Mouse (Mus musculus): ENCODE measurements at regions not wholly inside any gene's neighbourhood (a gene's known extent, or its start where the extent isn't known, plus 50 kb on each side); places are given as distances from the start of the nearest gene placed in this dataset.

- no peak overlapping the region for H3K9ac ChIP-seq (ENCODE audit: low read depth, low read length)
- no peak for ATAC-seq (ENCODE audit: low FRiP score, low TSS enrichment)
- no peaks in the 10 kb centered on the region for H3K36me3 ChIP-seq (ENCODE audit: control insufficient read depth, insufficient read depth, low read length)
- H3K4me1 ChIP-seq (ENCODE audit: control insufficient read depth, insufficient read depth, low read length): peaks cover 10% of the 10 kb centered on the region
- 51% methylated on average over 5 of the region's 5 CpGs for whole genome bisulfite sequencing
- H3K27ac ChIP-seq (ENCODE audit: low read depth, low read length): no peak overlapping the region
- no peaks in the 10 kb centered on the region for H3K27me3 ChIP-seq (ENCODE audit: control insufficient read depth, insufficient read depth, low read length)
- peaks cover 3% of the 10 kb centered on the region; the same call in 1 of the 2 replicates for H3K9me3 ChIP-seq (ENCODE audit: control insufficient read depth, low read length)
- H3K4me2 ChIP-seq (replicated peaks; ENCODE audit: low read depth, low read length): no peak overlapping the region
- no peak overlapping the region for H3K4me3 ChIP-seq (ENCODE audit: low read length)
These were observed 230.5 kb upstream of the Spdye4c start for GRCm38 (mm10) chr2:128360517-128360916.

GRCm38 (mm10) chr2:128361436-128361835, 229.6 kb upstream of the Spdye4c start:
- Histone ChIP-seq H3K9ac (ENCODE audit: low read depth, low read length) (no peak overlapping the region), H3K4me2 (replicated peaks; ENCODE audit: low read depth, low read length) (no peak overlapping the region), H3K27ac (ENCODE audit: low read depth, low read length) (no peak overlapping the region), H3K27me3 (ENCODE audit: control insufficient read depth, insufficient read depth, low read length) (no peaks in the 10 kb centered on the region), H3K4me3 (ENCODE audit: low read length) (no peak overlapping the region), H3K9me3 (ENCODE audit: control insufficient read depth, low read length) (no peaks in the 10 kb centered on the region), H3K4me1 (ENCODE audit: control insufficient read depth, insufficient read depth, low read length) (peaks cover 10% of the 10 kb centered on the region), H3K36me3 (ENCODE audit: control insufficient read depth, insufficient read depth, low read length) (no peaks in the 10 kb centered on the region)
- 73% methylated on average over 1 of the region's 1 CpGs for WGBS
- no peak for ATAC-seq (ENCODE audit: low FRiP score, low TSS enrichment)

- Histone ChIP-seq H3K36me3 (ENCODE audit: control insufficient read depth, insufficient read depth, low read length) (no peaks in the 10 kb centered on the region), H3K27ac (ENCODE audit: low read depth, low read length) (no peak overlapping the region), H3K9me3 (ENCODE audit: control insufficient read depth, low read length) (no peaks in the 10 kb centered on the region), H3K4me2 (replicated peaks; ENCODE audit: low read depth, low read length) (peak overlapping the region; percentile 38), H3K27me3 (ENCODE audit: control insufficient read depth, insufficient read depth, low read length) (no peaks in the 10 kb centered on the region), H3K9ac (ENCODE audit: low read depth, low read length) (no peak overlapping the region), H3K4me3 (ENCODE audit: low read length) (peak overlapping the region; percentile 10; the same call in 1 of the 2 replicates), H3K4me1 (ENCODE audit: control insufficient read depth, insufficient read depth, low read length) (peaks cover 10% of the 10 kb centered on the region)
- WGBS: 2% methylated on average over 14 of the region's 14 CpGs
- peak; percentile 86 for ATAC-seq (ENCODE audit: low FRiP score, low TSS enrichment)
These were observed 226.8 kb upstream of the Spdye4c start for GRCm38 (mm10) chr2:128364161-128364560.

DNA sequence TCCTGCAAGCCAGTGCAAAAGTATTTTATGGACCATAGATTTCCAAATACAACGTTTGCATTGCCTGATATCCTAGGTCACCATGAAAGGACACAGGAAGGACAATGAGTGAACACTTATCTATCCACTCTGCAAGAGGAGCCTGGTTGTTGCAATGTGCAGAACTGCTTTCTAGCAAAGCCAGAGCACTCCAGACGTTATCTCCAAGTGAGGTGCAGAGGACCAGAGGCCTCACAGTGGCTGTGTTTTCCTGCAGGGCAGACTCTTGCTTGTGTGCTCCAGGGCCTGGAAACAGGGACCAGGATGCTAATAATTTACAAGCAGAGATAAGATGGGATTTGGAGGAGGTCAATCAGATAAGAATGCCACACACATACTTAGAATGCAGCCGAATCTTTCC, 226.0 kb upstream of the Spdye4c start:
- 30% methylated on average over 3 of the region's 3 CpGs for WGBS
- Histone ChIP-seq H3K4me3 (ENCODE audit: low read length) (no peak overlapping the region), H3K4me1 (ENCODE audit: control insufficient read depth, insufficient read depth, low read length) (peaks cover 10% of the 10 kb centered on the region), H3K36me3 (ENCODE audit: control insufficient read depth, insufficient read depth, low read length) (no peaks in the 10 kb centered on the region), H3K9ac (ENCODE audit: low read depth, low read length) (no peak overlapping the region), H3K27ac (ENCODE audit: low read depth, low read length) (no peak overlapping the region), H3K27me3 (ENCODE audit: control insufficient read depth, insufficient read depth, low read length) (no peaks in the 10 kb centered on the region), H3K4me2 (replicated peaks; ENCODE audit: low read depth, low read length) (no peak overlapping the region), H3K9me3 (ENCODE audit: control insufficient read depth, low read length) (no peaks in the 10 kb centered on the region)
- ATAC-seq (ENCODE audit: low FRiP score, low TSS enrichment): no peak

GRCm38 (mm10) chr2:128365775-128366174, 225.2 kb upstream of the Spdye4c start:
- Histone ChIP-seq H3K4me3 (ENCODE audit: low read length) (no peak overlapping the region), H3K9ac (ENCODE audit: low read depth, low read length) (no peak overlapping the region), H3K36me3 (ENCODE audit: control insufficient read depth, insufficient read depth, low read length) (no peaks in the 10 kb centered on the region), H3K4me2 (replicated peaks; ENCODE audit: low read depth, low read length) (no peak overlapping the region), H3K4me1 (ENCODE audit: control insufficient read depth, insufficient read depth, low read length) (peaks cover 10% of the 10 kb centered on the region), H3K27me3 (ENCODE audit: control insufficient read depth, insufficient read depth, low read length) (no peaks in the 10 kb centered on the region), H3K9me3 (ENCODE audit: control insufficient read depth, low read length) (no peaks in the 10 kb centered on the region), H3K27ac (ENCODE audit: low read depth, low read length) (no peak overlapping the region)
- 94% methylated on average over 2 of the region's 2 CpGs for WGBS
- no peak for ATAC-seq (ENCODE audit: low FRiP score, low TSS enrichment)

- ATAC-seq (ENCODE audit: low FRiP score, low TSS enrichment): no peak
- Histone ChIP-seq H3K27ac (ENCODE audit: low read depth, low read length) (no peak overlapping the region), H3K27me3 (ENCODE audit: control insufficient read depth, insufficient read depth, low read length) (no peaks in the 10 kb centered on the region), H3K9ac (ENCODE audit: low read depth, low read length) (no peak overlapping the region), H3K9me3 (ENCODE audit: control insufficient read depth, low read length) (no peaks in the 10 kb centered on the region), H3K36me3 (ENCODE audit: control insufficient read depth, insufficient read depth, low read length) (no peaks in the 10 kb centered on the region), H3K4me3 (ENCODE audit: low read length) (no peak overlapping the region), H3K4me2 (replicated peaks; ENCODE audit: low read depth, low read length) (no peak overlapping the region), H3K4me1 (ENCODE audit: control insufficient read depth, insufficient read depth, low read length) (peaks cover 10% of the 10 kb centered on the region)
- WGBS: 81% methylated on average over 14 of the region's 14 CpGs
These were observed 223.5 kb upstream of the Spdye4c start for GRCm38 (mm10) chr2:128367266-128368150.

GRCm38 (mm10) chr2:128368534-128369273, 222.3 kb upstream of the Spdye4c start:
- Histone ChIP-seq H3K27ac (ENCODE audit: low read depth, low read length) (no peak overlapping the region), H3K9ac (ENCODE audit: low read depth, low read length) (no peak overlapping the region), H3K27me3 (ENCODE audit: control insufficient read depth, insufficient read depth, low read length) (no peaks in the 10 kb centered on the region), H3K4me2 (replicated peaks; ENCODE audit: low read depth, low read length) (no peak overlapping the region), H3K9me3 (ENCODE audit: control insufficient read depth, low read length) (no peaks in the 10 kb centered on the region), H3K4me3 (ENCODE audit: low read length) (no peak overlapping the region), H3K4me1 (ENCODE audit: control insufficient read depth, insufficient read depth, low read length) (peaks cover 10% of the 10 kb centered on the region), H3K36me3 (ENCODE audit: control insufficient read depth, insufficient read depth, low read length) (no peaks in the 10 kb centered on the region)
- WGBS: 75% methylated on average over 7 of the region's 7 CpGs
- no peak for ATAC-seq (ENCODE audit: low FRiP score, low TSS enrichment)

- no peak overlapping the region for H3K4me2 ChIP-seq (replicated peaks; ENCODE audit: low read depth, low read length)
- no peak overlapping the region for H3K4me3 ChIP-seq (ENCODE audit: low read length)
- whole genome bisulfite sequencing: 61% methylated on average over 10 of the region's 10 CpGs
- no peak overlapping the region for H3K9ac ChIP-seq (ENCODE audit: low read depth, low read length)
- ATAC-seq (ENCODE audit: low FRiP score, low TSS enrichment): no peak
- H3K9me3 ChIP-seq (ENCODE audit: control insufficient read depth, low read length): no peaks in the 10 kb centered on the region
- H3K27me3 ChIP-seq (ENCODE audit: control insufficient read depth, insufficient read depth, low read length): no peaks in the 10 kb centered on the region
- no peak overlapping the region for H3K27ac ChIP-seq (ENCODE audit: low read depth, low read length)
- no peaks in the 10 kb centered on the region for H3K36me3 ChIP-seq (ENCODE audit: control insufficient read depth, insufficient read depth, low read length)
- no peaks in the 10 kb centered on the region for H3K4me1 ChIP-seq (ENCODE audit: control insufficient read depth, insufficient read depth, low read length)
These were observed 220.2 kb upstream of the Spdye4c start for GRCm38 (mm10) chr2:128370821-128371220.

DNA sequence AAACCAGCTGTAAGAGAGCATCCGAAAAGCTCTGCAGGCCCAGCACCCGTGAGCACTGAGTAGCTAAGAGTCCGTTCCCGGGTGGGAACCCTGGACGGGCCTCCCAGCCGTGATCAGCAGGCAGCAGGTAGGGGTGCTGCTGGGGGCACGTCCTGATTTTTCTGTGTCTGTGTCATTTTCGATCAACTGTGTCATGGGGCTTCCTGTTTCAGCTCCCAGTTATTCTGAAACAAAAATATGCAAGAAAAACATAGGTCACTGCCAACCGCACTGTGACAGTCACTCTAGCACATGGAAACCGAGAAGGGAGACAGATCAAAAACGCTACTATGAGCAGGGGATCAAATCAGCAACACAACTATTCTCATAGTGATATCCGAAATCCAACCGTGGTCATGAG, 218.8 kb upstream of the Spdye4c start:
- ATAC-seq (ENCODE audit: low FRiP score, low TSS enrichment): no peak
- no peaks in the 10 kb centered on the region for H3K27me3 ChIP-seq (ENCODE audit: control insufficient read depth, insufficient read depth, low read length)
- H3K4me3 ChIP-seq (ENCODE audit: low read length): no peak overlapping the region
- peaks cover 2% of the 10 kb centered on the region; the same call in 1 of the 2 replicates for H3K4me1 ChIP-seq (ENCODE audit: control insufficient read depth, insufficient read depth, low read length)
- no peak overlapping the region for H3K4me2 ChIP-seq (replicated peaks; ENCODE audit: low read depth, low read length)
- no peak overlapping the region for H3K9ac ChIP-seq (ENCODE audit: low read depth, low read length)
- H3K27ac ChIP-seq (ENCODE audit: low read depth, low read length): no peak overlapping the region
- no peaks in the 10 kb centered on the region for H3K9me3 ChIP-seq (ENCODE audit: control insufficient read depth, low read length)
- no peaks in the 10 kb centered on the region for H3K36me3 ChIP-seq (ENCODE audit: control insufficient read depth, insufficient read depth, low read length)
- WGBS: 79% methylated on average over 13 of the region's 13 CpGs

Data from kidney, embryonic 14.5 days (tissue).